Mouse (Mus musculus): ENCODE results near the gene Tiam1. TPM values are rescaled to one million over a fixed set of nuclear protein-coding genes. Genes with fewer than 3 reads are reported as not detected.

The Tiam1 gene
- polyA plus RNA-seq, 1 experiment from 2014 or later = 29.0 TPM

DNA sequence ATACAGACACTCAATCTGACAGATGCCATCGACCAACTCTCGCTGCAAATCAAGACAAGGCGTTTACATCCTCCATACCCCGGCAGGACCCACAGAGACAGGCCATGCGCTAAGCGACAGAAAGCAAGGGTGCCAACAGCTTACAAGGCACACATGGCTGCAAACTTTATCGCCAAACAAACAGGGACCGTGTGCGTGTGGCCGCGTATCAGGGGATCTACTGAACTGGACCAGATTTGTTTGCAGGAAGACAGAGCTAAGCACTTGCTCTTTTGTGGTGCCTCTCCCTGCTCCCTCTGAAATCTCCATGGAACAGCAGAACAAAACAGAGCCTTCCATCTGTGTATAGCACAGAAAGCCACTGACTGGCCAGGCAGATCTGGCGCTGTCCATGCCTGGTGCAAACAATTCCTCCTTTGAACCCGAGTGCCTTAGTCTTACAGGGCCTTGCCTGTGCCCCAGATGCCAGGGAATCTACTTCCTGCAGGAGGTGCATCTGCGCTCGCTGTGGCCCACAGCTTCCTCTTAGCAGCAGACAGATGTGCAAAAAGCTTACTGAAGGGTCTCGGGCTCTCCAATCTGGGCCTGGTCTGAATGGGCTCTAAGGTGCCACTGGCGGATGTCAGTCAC is 316.0 kb downstream of the Tiam1 start:
- no peaks in the 10 kb centered on the region for H3K9me3 ChIP-seq
- 73% methylated on average over 17 of the region's 17 CpGs for WGBS
- H3K36me3 ChIP-seq = peaks cover 12% of the 10 kb centered on the region
- H3K4me3 ChIP-seq = no peak overlapping the region
- H3K27me3 ChIP-seq = no peaks in the 10 kb centered on the region
- peak overlapping the region; percentile 10; the same call in 1 of the 2 replicates for H3K27ac ChIP-seq
- H3K4me2 ChIP-seq = no peak overlapping the region
- ATAC-seq (ENCODE audit: low FRiP score) = no peak; the same call in 1 of the 2 replicates
- peaks cover 9% of the 10 kb centered on the region for H3K4me1 ChIP-seq (replicated peaks)
- H3K9ac ChIP-seq = 0 out of 2 replicates have a peak overlapping the region, but pooled peaks have one; percentile 35

DNA sequence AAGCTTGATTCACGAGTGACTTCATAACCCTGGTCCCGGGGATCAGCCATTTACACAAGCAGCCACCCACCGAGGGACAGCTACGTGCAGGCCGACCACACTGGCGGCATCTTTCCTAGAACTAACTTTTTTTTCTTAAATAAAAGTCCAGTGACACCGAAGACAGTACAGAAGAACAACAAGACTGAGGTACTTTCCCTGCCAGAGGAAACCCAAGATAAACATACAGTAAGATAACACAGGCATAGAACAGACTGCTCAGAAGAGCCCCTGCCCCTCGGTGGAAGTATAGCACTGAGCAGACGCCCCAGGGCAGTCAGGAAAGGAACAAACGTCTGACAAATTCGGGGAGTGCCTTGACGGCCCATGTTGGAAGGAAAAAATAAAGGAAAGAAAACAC is 317.7 kb downstream of the Tiam1 start:
- no peak for ATAC-seq (ENCODE audit: low FRiP score)
- Histone ChIP-seq H3K27me3 (no peaks in the 10 kb centered on the region), H3K4me3 (no peak overlapping the region), H3K4me2 (no peak overlapping the region), H3K9me3 (no peaks in the 10 kb centered on the region), H3K27ac (no peak overlapping the region), H3K4me1 (replicated peaks) (peaks cover 9% of the 10 kb centered on the region), H3K36me3 (peaks cover 17% of the 10 kb centered on the region; the same call in 1 of the 2 replicates), H3K9ac (no peak overlapping the region)
- WGBS = 74% methylated on average over 12 of the region's 12 CpGs

DNA sequence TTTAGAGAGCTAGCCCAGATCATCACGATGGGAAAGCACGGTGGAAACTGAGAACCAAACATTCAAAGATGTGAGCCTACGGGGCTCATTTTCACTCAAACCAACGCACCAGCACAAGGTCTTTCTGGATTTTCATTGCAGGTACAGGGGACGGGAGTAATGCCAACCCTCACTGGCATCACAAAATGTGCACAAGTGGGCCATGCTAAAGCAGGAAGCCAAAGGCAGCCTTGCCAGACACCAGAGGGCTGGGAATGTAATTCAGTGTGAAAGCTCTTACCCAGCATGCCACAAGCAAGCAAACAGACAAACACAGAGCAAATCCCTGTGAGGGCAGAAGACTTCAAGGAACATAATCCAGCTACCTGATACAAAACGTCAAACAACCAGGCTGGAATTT is 320.7 kb downstream of the Tiam1 start:
- H3K4me3 ChIP-seq = no peak overlapping the region

DNA sequence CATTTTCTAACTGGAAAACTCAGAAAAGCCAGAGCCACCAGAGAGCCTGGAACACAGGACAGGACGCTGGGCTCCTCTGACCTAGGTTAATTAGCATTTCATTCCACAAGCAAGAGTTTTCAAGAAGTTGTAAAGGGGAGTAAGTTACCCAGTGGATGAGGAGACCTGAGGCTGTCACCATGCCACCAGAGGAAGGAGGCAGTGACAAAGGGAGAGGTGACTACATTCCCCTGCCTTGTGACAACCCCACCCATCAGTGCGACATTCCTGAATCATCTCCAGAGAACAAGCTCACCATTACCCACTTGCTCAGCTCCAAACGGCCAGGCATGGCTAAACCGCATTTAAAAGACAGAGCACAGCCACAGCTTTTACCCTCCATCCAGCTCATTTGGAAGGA is 324.9 kb downstream of the Tiam1 start:
- H3K4me3 ChIP-seq = no peak overlapping the region; the same call in 1 of the 2 replicates
- 20% methylated on average over 4 of the region's 4 CpGs for WGBS

More for the DNA sequence above, 320.7 kb downstream of the Tiam1 start:
- Histone ChIP-seq H3K4me2 (no peak overlapping the region), H3K27ac (no peak overlapping the region), H3K9me3 (no peaks in the 10 kb centered on the region), H3K27me3 (peaks cover 7% of the 10 kb centered on the region), H3K9ac (no peak overlapping the region), H3K36me3 (peaks cover 19% of the 10 kb centered on the region), H3K4me1 (replicated peaks) (peaks cover 23% of the 10 kb centered on the region)
- WGBS = 89% methylated on average over 6 of the region's 6 CpGs
- no peak for ATAC-seq (ENCODE audit: low FRiP score)

DNA sequence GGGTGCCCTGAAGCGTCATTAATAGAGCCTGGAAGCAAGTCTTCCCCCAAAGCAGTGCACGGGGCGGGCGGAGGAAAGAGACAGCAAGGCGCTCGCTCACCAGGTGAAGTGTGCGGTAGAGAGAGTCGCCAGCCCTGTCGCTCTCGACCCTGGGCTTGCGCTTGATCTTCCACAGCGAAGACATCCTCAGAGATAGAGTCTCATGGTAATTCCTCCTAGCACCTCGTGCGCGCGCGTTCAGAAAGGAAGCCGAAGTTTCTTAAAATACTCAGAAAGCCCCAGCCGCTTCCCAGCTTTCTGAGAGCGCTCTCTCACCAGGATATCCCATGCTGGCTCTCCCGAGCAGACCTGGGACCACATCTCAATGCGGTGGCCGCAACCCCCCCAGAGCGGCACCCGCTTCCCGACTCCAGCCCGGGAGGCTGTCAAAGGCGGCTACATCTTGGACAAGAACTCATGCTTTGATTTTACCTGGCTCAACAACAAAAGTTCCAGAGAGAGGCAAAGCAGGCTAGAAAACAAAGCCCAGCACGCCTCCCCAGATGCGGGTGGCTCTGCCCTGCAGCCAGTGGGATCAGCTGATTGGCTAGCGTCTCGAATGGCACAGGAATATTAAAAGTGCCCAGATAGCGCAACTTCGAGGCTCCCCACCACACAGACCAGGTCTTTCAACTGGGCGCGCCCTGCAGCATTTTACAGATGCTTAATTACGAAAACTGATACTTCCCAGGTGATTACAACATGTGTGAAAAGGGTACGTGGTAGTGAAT is 325.5 kb downstream of the Tiam1 start:
- Histone ChIP-seq H3K27me3 (peaks cover 14% of the 10 kb centered on the region), H3K36me3 (peaks cover 14% of the 10 kb centered on the region), H3K4me3 (peak overlapping the region; percentile 43), H3K4me2 (peak overlapping the region; percentile 78), H3K9ac (peak overlapping the region; percentile 66), H3K27ac (no peak overlapping the region), H3K9me3 (no peaks in the 10 kb centered on the region), H3K4me1 (replicated peaks) (peaks cover 41% of the 10 kb centered on the region)
- WGBS = 4% methylated on average over 38 of the region's 38 CpGs
- no peak for ATAC-seq (ENCODE audit: low FRiP score)

More for the DNA sequence above, 324.9 kb downstream of the Tiam1 start:
- peak overlapping the region; percentile 78 for H3K4me2 ChIP-seq
- H3K27me3 ChIP-seq = peaks cover 14% of the 10 kb centered on the region
- ATAC-seq (ENCODE audit: low FRiP score) = no peak
- no peak overlapping the region; the same call in 1 of the 2 replicates for H3K9ac ChIP-seq
- H3K36me3 ChIP-seq = peaks cover 14% of the 10 kb centered on the region
- H3K4me1 ChIP-seq (replicated peaks) = peaks cover 41% of the 10 kb centered on the region
- no peaks in the 10 kb centered on the region for H3K9me3 ChIP-seq
- H3K27ac ChIP-seq = no peak overlapping the region

DNA sequence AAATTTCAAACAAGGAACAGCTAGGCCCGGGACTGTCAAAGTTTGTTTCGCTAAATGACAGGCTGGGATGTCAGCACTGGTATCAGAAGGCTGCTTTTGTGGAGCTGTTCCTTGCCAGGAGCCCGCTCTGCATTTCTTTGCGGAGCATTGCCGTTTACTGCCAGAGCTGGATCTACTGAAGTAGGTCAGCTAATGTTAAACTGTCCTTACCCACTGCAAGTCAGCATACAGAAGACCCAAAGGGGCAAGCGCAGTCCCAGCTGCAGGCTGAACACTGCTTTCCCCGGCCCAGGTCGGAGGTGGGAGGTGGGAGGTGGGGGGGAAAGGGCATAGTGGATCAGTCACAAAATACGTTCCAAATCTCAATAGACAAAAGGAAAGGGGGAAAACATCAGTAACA is 326.3 kb downstream of the Tiam1 start:
- ATAC-seq (ENCODE audit: low FRiP score) = no peak
- Histone ChIP-seq H3K9ac (peak overlapping the region; percentile 66), H3K27ac (peak overlapping the region; percentile 62; the same call in 1 of the 2 replicates), H3K4me1 (replicated peaks) (peaks cover 41% of the 10 kb centered on the region), H3K36me3 (peaks cover 18% of the 10 kb centered on the region), H3K4me2 (peak overlapping the region; percentile 78), H3K27me3 (peaks cover 14% of the 10 kb centered on the region), H3K4me3 (peak overlapping the region; percentile 43), H3K9me3 (no peaks in the 10 kb centered on the region)
- 5% methylated on average over 9 of the region's 9 CpGs for WGBS

DNA sequence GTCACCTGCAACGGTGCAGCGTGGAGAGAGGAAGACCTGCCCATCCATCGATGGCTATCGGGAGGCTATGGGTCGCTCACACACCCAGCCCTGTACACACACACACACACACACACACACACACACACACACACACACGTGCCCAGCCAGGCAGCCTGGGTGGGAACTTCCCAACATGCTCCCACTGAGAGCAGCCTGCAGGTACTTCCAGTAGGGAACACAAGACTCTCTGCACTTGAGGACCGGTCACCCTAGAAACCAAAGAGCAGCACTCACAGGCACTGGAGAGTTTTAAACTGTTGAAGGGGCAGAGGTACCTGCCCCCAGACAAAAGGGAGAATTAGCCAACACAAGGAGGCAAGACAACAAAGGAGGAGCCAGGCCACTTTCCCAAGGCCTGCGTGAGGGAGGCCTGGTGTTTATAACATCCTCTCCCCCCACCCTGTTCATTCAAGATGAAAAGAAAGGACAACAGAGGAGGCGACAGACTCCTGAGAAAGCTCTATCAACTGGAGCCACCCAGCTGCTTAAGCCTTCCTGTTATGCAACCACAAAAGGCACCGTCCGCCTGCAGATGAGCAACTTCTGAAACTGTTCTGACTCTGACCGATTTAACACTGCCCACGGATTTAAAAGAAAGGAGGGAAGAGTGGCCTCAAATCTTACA is 326.9 kb downstream of the Tiam1 start:
- Histone ChIP-seq H3K4me3 (peak overlapping the region; percentile 43; the same call in 1 of the 2 replicates), H3K9ac (peak overlapping the region; percentile 66; the same call in 1 of the 2 replicates)

DNA sequence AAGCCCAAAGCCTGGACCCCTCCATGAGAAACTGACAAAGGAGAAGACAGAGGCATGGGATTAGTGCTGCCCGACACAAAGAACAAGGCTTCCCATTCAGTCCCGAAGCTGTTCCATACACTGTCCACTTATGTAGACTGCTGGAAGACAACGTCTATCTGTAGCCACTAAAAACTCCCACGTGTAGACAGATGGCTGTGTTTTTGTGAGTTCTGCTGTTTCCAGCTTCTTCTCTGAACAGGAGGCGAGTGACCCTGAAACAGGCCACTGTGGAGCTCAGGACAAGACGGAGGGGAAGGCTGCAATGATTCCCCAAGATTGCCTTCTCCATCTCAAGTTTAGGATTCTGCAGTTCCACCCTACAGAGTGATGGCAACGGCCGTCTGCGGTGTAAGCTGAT is 330.0 kb downstream of the Tiam1 start:
- Histone ChIP-seq H3K9ac (no peak overlapping the region), H3K9me3 (no peaks in the 10 kb centered on the region), H3K4me3 (no peak overlapping the region), H3K27me3 (peaks cover 8% of the 10 kb centered on the region), H3K36me3 (peaks cover 37% of the 10 kb centered on the region), H3K4me1 (replicated peaks) (peaks cover 32% of the 10 kb centered on the region), H3K4me2 (no peak overlapping the region), H3K27ac (no peak overlapping the region)
- ATAC-seq (ENCODE audit: low FRiP score) = no peak
- WGBS = 76% methylated on average over 9 of the region's 9 CpGs

More for the DNA sequence above, 326.9 kb downstream of the Tiam1 start:
- H3K4me2 ChIP-seq = peak overlapping the region; percentile 78
- H3K9me3 ChIP-seq = no peaks in the 10 kb centered on the region
- 0 out of 2 replicates have a peak overlapping the region, but pooled peaks have one; percentile 12 for H3K27ac ChIP-seq
- H3K4me1 ChIP-seq (replicated peaks) = peaks cover 41% of the 10 kb centered on the region
- ATAC-seq (ENCODE audit: low FRiP score) = no peak
- H3K27me3 ChIP-seq = peaks cover 14% of the 10 kb centered on the region
- WGBS = 31% methylated on average over 13 of the region's 13 CpGs
- H3K36me3 ChIP-seq = peaks cover 23% of the 10 kb centered on the region

DNA sequence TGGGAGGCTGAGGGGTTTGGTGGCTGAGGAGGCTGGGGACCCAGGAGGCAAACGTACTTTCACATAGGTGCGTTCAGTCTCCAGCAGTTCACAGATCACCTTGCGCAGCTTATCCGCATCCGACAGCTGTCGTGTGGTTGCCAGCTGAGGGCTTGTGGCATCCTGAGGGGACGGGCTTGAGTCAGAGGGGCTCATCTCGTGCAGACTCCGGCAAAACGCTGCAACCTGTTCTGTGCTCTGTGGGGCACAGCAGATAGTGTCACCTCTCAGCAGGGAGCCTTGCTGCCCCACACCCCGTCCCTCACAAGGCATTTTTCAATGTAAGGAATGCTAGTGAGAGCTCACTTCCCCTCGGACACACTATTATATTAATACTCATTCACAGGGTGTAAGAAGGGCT is 330.7 kb downstream of the Tiam1 start:
- H3K9ac ChIP-seq = no peak overlapping the region
- H3K4me2 ChIP-seq = no peak overlapping the region
- peaks cover 41% of the 10 kb centered on the region for H3K36me3 ChIP-seq
- no peak overlapping the region for H3K27ac ChIP-seq
- peaks cover 25% of the 10 kb centered on the region for H3K4me1 ChIP-seq (replicated peaks)
- no peaks in the 10 kb centered on the region for H3K9me3 ChIP-seq
- ATAC-seq (ENCODE audit: low FRiP score) = no peak
- 72% methylated on average over 12 of the region's 12 CpGs for WGBS
- H3K27me3 ChIP-seq = 0 out of 2 replicates have a peak, but pooled peaks cover 7% of the 10 kb centered on the region
- no peak overlapping the region for H3K4me3 ChIP-seq

DNA sequence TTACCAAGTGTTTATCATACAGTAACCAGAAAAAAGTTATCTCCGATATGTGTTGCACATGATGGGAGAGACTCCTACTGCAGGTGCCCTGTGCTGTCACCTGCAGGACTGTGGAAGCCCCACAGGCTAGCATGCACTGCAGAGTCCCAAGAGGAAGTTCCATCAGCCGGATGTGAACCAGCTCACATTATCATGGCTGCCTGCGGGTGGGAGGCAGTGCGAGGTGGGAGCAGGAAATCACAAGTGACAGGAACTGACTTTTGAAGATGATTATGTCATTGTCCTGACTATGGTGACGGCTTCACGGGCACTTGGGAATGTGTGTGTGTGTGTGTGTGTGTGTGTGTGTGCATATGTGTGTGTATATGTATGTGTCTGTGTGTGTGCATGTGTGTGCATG is 333.2 kb downstream of the Tiam1 start:
- no peak overlapping the region for H3K27ac ChIP-seq
- H3K4me1 ChIP-seq (replicated peaks) = peaks cover 13% of the 10 kb centered on the region
- H3K4me2 ChIP-seq = no peak overlapping the region
- H3K9me3 ChIP-seq = no peaks in the 10 kb centered on the region
- H3K4me3 ChIP-seq = no peak overlapping the region
- ATAC-seq (ENCODE audit: low FRiP score) = no peak
- peaks cover 42% of the 10 kb centered on the region for H3K36me3 ChIP-seq
- no peak overlapping the region for H3K9ac ChIP-seq
- 93% methylated on average over 6 of the region's 6 CpGs for WGBS
- H3K27me3 ChIP-seq = no peaks in the 10 kb centered on the region

DNA sequence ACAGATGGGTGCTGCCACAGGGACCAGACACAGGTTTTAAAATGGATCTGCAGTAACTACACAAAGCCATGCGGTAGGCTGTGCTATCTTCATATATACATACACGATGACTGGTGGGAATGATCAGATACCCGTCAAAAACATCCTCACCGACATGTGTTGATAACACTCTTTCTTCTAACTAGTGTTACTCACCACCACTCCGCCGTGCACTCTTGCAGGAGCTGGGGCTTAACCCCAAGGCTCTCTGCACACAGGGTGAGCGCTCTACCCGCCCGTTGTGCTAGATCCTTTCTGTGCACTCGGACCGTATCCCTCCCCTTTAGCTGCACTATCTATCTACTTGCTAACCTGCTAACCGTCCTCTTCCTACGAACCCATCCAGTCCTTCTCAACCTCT is 335.4 kb downstream of the Tiam1 start:
- H3K4me3 ChIP-seq = no peak overlapping the region
- no peak overlapping the region for H3K27ac ChIP-seq
- H3K36me3 ChIP-seq = peaks cover 64% of the 10 kb centered on the region
- no peak overlapping the region for H3K9ac ChIP-seq
- H3K4me1 ChIP-seq (replicated peaks) = peaks cover 7% of the 10 kb centered on the region
- WGBS = 93% methylated on average over 13 of the region's 13 CpGs
- H3K27me3 ChIP-seq = no peaks in the 10 kb centered on the region
- no peak for ATAC-seq (ENCODE audit: low FRiP score)
- no peaks in the 10 kb centered on the region for H3K9me3 ChIP-seq
- H3K4me2 ChIP-seq = no peak overlapping the region

DNA sequence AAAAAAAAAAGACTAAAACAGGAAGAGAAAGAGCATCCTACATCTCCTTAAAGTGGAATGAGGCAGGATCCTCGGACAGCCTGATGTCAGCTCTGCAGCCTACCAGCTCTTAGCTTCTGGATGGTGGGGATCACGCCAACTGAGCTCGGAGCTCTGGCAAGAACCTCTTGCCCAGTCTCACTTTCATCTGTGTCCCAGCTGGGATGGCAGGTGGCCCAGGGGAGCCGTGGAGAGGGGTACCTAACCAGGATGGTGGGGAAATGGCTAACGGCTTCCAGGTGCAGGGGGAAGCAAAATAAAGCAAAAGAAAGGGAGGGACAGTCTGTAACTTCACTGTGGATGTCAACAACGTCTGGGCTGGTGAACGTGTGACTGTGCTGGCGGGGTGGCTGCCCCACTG is 337.6 kb downstream of the Tiam1 start:
- Histone ChIP-seq H3K4me3 (no peak overlapping the region), H3K4me2 (no peak overlapping the region), H3K9ac (no peak overlapping the region), H3K27ac (no peak overlapping the region), H3K9me3 (no peaks in the 10 kb centered on the region), H3K4me1 (replicated peaks) (peaks cover 10% of the 10 kb centered on the region), H3K36me3 (peaks cover 58% of the 10 kb centered on the region), H3K27me3 (no peaks in the 10 kb centered on the region)
- no peak for ATAC-seq (ENCODE audit: low FRiP score)
- WGBS = 73% methylated on average over 8 of the region's 8 CpGs

Measured in hindbrain, embryonic 13.5 days (tissue).